Mouse (Mus musculus) bone marrow, adult 2 months (tissue): ENCODE measurements around the gene Btbd10.

Source experiments
- CTCF ChIP-seq: fragments of 200-500 bp; IDR thresholded peaks from 2 replicates; pipeline ENCODE4 v1.5.1; 2011; ENCODE audit warnings: low read length, control low read depth; ENCODE audit not compliant: control insufficient read depth, insufficient read depth
- POLR2A ChIP-seq: fragments of 200-500 bp; IDR thresholded peaks from 2 replicates; pipeline ENCODE4 v1.6.1; 2011; ENCODE audit warnings: low read depth, mild to moderate bottlenecking, control low read depth, low read length, borderline replicate concordance; ENCODE audit not compliant: control insufficient read depth

DNA sequence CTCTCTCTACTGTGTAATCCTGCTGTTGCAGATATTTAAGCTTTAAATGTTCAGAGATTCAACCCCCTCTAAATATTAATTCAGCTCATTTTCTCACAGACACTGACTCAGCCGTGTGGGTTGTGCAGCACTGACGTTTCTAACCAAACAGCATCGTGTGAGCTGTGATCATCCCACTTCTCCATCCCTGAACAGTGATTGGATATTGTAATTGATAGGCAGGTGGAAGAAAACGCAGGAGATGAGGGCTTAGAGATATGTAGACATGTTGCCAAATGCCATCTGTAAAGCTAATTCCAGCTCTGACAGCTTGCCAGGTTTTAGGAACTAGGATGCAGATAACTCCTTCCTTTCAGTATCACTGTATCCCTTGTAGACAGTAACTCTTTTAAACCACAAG lies 21.9 kb downstream of the Btbd10 start:
- no peak for TF ChIP-seq POLR2A
- no peak for TF ChIP-seq CTCF
